Mouse (Mus musculus) ES-E14 (cell line): Measurements from ENCODE around the gene Kctd6. TPM values are rescaled to one million over a fixed set of nuclear protein-coding genes. Genes with fewer than 3 reads are reported as not detected.

Source experiments
- DNase-seq: peaks from one replicate; pipeline ENCODE4 v3.0.0-alpha.2; 2013; ENCODE audit warnings: low read depth, low spot score
- H3K27ac ChIP-seq: 2 replicates; pipeline ENCODE4 v1.5.1; 2012; ENCODE audit warnings: low read depth, mild to moderate bottlenecking, low read length, moderate library complexity, mixed read lengths; ENCODE audit not compliant: poor library complexity, insufficient read depth, severe bottlenecking
- H3K36me3 ChIP-seq: 2 replicates; pipeline ENCODE4 v1.6.1; 2012; ENCODE audit warnings: mild to moderate bottlenecking, low read length, moderate library complexity, mixed read lengths; ENCODE audit not compliant: control insufficient read depth, poor library complexity, insufficient read depth, severe bottlenecking
- H3K4me1 ChIP-seq, 2 experiments: fragments of 150-350 bp in 1 of 2; sonication (generic) in 1 of 2; 2 replicates each; pipeline ENCODE4 v1.6.1; 2012; ENCODE audit warnings: low read length in 2 of 2, mild to moderate bottlenecking in 1 of 2, mixed read lengths in 1 of 2; ENCODE audit not compliant: control insufficient read depth in 2 of 2, insufficient read depth in 2 of 2, poor library complexity in 1 of 2
- H3K4me3 ChIP-seq, 2 experiments: fragments of 150-350 bp in 1 of 2; sonication (generic) in 1 of 2; 2 replicates each; pipeline ENCODE4 v1.5.1; 2012; ENCODE audit warnings: low read length in 2 of 2, low read depth in 1 of 2, mild to moderate bottlenecking in 1 of 2, mixed read lengths in 1 of 2; ENCODE audit not compliant: insufficient read depth in 1 of 2, poor library complexity in 1 of 2, severe bottlenecking in 1 of 2
- H3K9ac ChIP-seq: 2 replicates; pipeline ENCODE4 v1.6.1; 2012; ENCODE audit warnings: low read depth, mild to moderate bottlenecking, low read length, mixed read lengths; ENCODE audit not compliant: poor library complexity, insufficient read depth, severe bottlenecking
- H3K9me3 ChIP-seq: fragments of 150-350 bp; sonication (generic); 2 replicates; pipeline ENCODE4 v1.6.1; 2012; ENCODE audit warnings: low read depth, mild to moderate bottlenecking, low read length; ENCODE audit not compliant: control insufficient read depth, insufficient read depth
- CHD2 ChIP-seq: IDR thresholded peaks from 2 replicates; pipeline ENCODE4 v1.6.1; 2014; ENCODE audit warnings: mild to moderate bottlenecking, low read depth, low read length, inconsistent platforms
- HCFC1 ChIP-seq: IDR thresholded peaks from 2 replicates; pipeline ENCODE4 v1.6.1; 2012; ENCODE audit warnings: low read length, inconsistent platforms, borderline replicate concordance; ENCODE audit not compliant: insufficient read depth
- MAFK ChIP-seq: IDR thresholded peaks from 2 replicates; pipeline ENCODE4 v1.6.1; 2014; ENCODE audit warnings: mild to moderate bottlenecking, low read depth, low read length, inconsistent platforms; ENCODE audit not compliant: insufficient read depth
- ZC3H11A ChIP-seq: IDR thresholded peaks from 2 replicates; pipeline ENCODE4 v1.6.1; 2012; ENCODE audit warnings: low read depth, mild to moderate bottlenecking, inconsistent platforms, low read length, borderline replicate concordance
- ZNF384 ChIP-seq: IDR thresholded peaks from 2 replicates; pipeline ENCODE4 v1.6.1; 2012; ENCODE audit warnings: low read depth, low read length, inconsistent platforms
- in situ Hi-C, 2 experiments: fragments of 600-800 bp; cut with MboI; formaldehyde crosslinking; loops; one replicate each; pipeline ENCODE4 v1.15.1; 2025; ENCODE audit warnings: low sequenced_read_pairs in 2 of 2, inconsistent platforms in 1 of 2; ENCODE audit not compliant: unreplicated experiment in 2 of 2
- total RNA-seq: library from RNA; depleted of rRNA; stranded (reverse); fragments of 300-350 nt; gene quantifications from 2 replicates; pipeline ENCODE4 v1.2.3, GENCODE M21; 2012

The Kctd6 gene
- total RNA-seq, 1 experiment: 11.9 TPM

GRCm38 (mm10) chr14:8220306-8220705 is 6.4 kb downstream of the Kctd6 start:
- H3K36me3 ChIP-seq: peaks cover 7% of the 10 kb centered on the region
- no peak for DNase-seq
- H3K4me1 ChIP-seq: peaks cover 6 to 11% of the 10 kb centered on the region in 2 experiments
- in situ Hi-C loops: no loop called here
- H3K9me3 ChIP-seq: no peaks in the 10 kb centered on the region
- TF ChIP-seq ZC3H11A: no peak
- H3K27ac ChIP-seq: no peak overlapping the region
- no peak overlapping the region for H3K9ac ChIP-seq
- no peak overlapping the region for H3K4me3 ChIP-seq

DNA sequence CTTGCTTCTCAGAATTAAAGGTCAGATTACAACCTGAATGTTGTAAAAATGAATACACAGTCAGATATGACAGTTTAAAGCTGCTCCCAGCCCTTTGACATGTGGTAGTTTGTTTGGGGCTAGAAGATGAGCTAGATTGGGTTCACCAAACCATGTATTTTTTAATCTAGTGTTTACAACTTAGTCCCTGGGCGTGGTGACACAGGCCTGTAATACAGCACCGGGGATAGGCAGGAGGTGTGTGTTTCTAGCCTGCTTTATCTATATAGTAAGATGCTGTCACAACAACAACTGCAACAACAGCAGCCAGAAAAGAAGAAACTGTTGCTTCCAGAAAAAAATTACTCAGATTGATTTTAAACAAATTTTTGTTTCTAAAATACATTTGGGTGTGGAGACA is 7.0 kb downstream of the Kctd6 start:
- no peak overlapping the region for H3K27ac ChIP-seq
- H3K4me1 ChIP-seq: peaks cover 6 to 8% of the 10 kb centered on the region in 2 experiments
- no peak for TF ChIP-seq CHD2
- TF ChIP-seq MAFK: no peak
- TF ChIP-seq ZC3H11A: no peak
- TF ChIP-seq HCFC1: no peak
- TF ChIP-seq ZNF384: no peak
- H3K36me3 ChIP-seq: peaks cover 7% of the 10 kb centered on the region
- no peaks in the 10 kb centered on the region for H3K9me3 ChIP-seq
- H3K9ac ChIP-seq: no peak overlapping the region
- DNase-seq: no peak
- H3K4me3 ChIP-seq: no peak overlapping the region
- in situ Hi-C loops: no loop called here

DNA sequence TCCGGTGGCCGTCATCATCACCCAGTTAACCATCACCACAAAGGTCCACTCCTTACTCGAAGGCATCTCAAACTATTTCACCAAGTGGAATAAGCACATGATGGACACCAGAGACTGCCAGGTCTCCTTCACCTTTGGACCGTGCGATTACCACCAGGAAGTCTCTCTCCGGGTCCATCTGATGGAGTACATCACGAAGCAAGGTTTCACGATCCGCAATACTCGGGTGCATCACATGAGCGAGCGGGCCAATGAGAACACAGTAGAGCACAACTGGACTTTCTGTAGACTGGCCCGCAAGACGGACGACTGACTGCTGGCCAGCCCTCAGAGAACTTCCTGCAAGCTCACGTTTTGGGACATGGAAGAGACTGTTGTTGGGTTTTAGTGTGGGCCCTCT is 8.6 kb downstream of the Kctd6 start:
- H3K9ac ChIP-seq: no peak overlapping the region
- H3K4me1 ChIP-seq: peaks cover 6 to 10% of the 10 kb centered on the region in 2 experiments; a peak in 3 of 4 replicates
- no peak overlapping the region for H3K4me3 ChIP-seq
- TF ChIP-seq HCFC1: no peak
- TF ChIP-seq ZC3H11A: no peak
- TF ChIP-seq CHD2: no peak
- TF ChIP-seq ZNF384: no peak
- no peak for TF ChIP-seq MAFK
- DNase-seq: no peak
- H3K36me3 ChIP-seq: peaks cover 7% of the 10 kb centered on the region
- H3K27ac ChIP-seq: no peak overlapping the region
- in situ Hi-C loops: no loop called here
- H3K9me3 ChIP-seq: no peaks in the 10 kb centered on the region

DNA sequence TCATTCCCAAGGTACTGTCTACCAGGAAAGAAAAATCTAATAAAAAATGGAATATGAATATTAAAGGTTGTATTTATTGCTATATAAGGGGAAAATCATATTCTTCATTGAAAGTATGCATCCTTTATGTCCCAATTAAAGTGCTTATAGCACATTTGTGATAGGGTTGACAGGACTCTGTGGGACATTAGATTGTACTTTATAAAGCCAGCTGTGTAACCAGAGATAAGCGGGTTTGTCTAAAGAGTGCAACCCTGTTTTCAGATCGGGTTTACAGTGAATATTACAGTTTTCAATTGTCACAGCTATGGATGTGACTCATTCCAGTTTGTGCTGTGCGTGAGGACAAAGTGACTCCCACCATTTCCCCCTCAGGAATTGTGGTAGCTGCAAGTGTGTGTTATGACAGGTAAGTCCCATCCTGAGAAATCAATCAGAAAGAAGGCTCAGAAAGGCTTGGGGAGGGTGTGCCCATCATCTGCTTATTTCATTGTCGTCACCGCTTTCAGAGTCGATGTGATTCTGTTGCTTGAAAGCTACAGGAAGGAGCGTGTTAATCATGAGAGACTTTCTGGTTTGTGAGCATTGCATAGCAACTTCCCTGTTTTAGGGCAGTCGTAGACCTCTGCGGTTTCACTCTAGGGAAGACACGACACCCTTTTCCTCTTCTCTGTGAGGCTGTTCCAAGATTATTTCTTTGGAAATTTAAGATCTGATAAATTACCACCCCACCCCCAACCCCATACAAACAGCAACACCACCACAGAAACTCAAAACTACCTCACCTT is 9.8 kb downstream of the Kctd6 start:
- Histone ChIP-seq H3K4me3 (no peak overlapping the region), H3K36me3 (peaks cover 7% of the 10 kb centered on the region), H3K9me3 (no peaks in the 10 kb centered on the region), H3K9ac (no peak overlapping the region), H3K27ac (no peak overlapping the region), H3K4me1 (peaks cover 6 to 7% of the 10 kb centered on the region in 2 experiments; a peak in 3 of 4 replicates)
- TF ChIP-seq CHD2 (no peak), HCFC1 (no peak), ZNF384 (no peak), MAFK (no peak), ZC3H11A (no peak)
- DNase-seq: no peak
- in situ Hi-C loops: no loop called here

DNA sequence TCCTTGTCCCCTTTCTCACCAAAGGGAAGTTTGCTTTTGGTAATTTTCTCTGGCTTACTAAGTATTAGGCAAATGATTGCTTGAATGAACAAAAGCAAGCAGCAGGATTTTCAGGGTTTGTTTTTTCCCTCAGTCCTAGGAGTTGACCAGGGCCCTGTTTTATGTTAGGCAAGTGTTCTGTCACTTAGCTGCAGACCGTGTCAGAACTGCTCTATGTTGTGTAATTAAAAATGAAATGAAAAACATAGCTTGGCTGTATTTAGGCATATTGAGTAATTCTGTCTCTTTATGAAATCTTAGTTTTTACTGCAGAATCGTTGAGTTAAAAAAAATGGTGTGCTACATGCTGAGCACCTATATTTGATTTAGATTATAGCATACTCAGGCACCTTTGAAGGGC is 10.9 kb downstream of the Kctd6 start:
- Histone ChIP-seq H3K4me3 (no peak overlapping the region), H3K27ac (no peak overlapping the region), H3K9me3 (no peaks in the 10 kb centered on the region), H3K4me1 (peaks cover 2 to 5% of the 10 kb centered on the region in 2 experiments; a peak in 3 of 4 replicates), H3K36me3 (peaks cover 7% of the 10 kb centered on the region), H3K9ac (no peak overlapping the region)
- TF ChIP-seq HCFC1 (no peak), CHD2 (no peak), MAFK (no peak), ZNF384 (no peak), ZC3H11A (no peak)
- no peak for DNase-seq
- in situ Hi-C loops: loop anchor here in 1 of 2 experiments (25.0 kb wide), 1 partner anchor 112 kb away; no protein-coding TSS in a partner anchor
